Mouse (Mus musculus): ENCODE data around the gene Samhd1.

Samhd1 gene

DNA sequence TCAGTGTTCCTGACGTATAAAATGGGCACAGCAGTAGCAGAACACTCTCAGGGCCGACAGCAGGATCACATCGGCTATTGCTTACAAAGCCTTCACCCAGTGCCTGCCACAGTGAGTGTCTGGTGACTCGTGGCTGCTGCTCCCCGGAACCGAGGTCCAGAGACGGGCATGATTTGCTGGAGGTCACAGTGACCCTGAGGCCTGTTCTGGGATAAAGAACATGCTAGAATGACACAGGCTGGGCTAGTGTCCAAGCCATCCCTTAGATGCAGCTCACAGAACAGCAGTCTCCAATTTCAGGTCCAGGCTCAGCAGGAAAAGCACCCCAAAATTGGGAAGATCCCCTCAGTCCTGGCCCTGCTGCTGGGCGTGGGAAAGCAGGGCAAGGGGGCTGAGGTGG is 80.8 kb downstream of the Samhd1 start:
- no peak for DNase-seq (ENCODE audit: low read depth, low spot score)

DNA sequence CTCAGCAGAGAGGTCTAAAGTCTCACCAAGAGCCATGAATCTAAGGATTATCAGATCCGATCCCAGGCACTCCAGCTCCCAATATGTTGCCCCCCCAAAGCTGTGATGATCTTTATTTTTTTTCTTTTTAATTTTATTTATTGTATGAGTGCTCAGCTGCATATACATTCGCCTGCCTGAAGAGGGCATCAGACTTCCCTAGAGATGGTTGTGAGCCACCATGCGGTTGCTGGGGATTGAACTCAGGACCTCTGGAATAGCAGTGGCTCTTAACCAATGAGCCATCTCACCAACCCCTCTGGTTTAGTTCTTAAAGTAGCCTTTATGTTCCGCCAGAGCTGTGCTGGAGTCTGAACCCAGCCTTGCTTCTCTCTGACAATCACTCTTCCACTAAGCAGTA is 81.3 kb downstream of the Samhd1 start:
- peak; percentile 57 for DNase-seq (ENCODE audit: low read depth, low spot score)

DNA sequence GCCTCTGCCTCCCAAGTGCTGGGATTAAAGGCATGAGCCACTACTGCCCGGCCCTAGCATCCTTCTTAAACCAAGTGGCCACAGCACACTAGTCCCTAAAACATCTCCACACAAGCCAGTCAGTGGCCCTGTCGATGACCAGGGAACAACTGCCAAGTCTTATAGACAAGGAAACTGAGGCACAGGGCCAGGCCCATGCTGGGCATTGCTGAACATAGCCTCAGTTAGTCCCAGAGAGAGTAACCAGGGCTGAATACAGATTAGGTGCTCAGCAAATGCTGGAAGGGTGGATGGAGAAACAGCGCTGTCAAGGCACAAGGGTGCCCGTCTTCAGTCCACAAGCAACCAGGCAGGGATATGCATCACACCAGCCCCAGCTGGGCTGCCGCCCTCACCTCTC is 81.9 kb downstream of the Samhd1 start:
- no peak for DNase-seq (ENCODE audit: low read depth, low spot score)

DNA sequence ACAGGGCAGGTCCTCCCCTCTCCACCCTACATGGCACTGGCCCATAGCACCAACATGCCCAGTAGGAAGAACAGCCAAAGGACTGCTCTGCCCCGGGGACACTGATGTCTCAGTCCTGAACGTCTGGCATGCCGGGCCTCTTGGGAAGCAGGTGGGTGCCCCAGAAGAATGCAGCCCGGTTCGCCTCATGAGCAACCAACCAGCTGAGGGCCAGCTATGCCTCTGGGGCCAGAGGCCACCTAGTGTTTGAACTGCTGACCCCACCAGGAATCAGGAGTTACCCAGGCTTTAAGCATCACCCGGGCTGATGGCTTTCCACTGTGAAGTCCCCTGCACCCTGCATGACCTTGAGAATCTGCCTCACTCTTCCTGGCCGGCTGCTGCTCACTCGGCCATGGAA is 82.6 kb downstream of the Samhd1 start:
- no peak for DNase-seq (ENCODE audit: low read depth, low spot score)

DNA sequence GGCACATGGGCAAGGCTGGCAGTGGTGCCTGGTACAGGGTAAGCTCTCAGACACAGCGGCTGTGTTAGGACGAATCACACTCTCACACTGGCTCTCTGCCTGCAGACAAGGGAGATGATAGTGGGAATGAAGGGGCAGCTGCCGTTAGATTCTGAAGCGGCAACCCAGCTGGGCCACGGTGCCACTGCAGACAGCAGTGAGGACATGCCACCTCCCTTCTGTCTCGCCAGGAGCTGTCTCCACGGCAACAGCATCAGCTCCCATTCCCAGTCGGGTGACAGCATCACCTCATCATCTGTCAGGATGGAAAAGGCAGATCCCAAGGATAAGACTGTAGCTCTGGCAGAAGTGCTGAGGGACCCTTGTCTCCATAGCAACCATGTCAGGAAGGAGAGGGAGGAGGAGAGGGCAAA is 85.2 kb downstream of the Samhd1 start:
- no peak for DNase-seq (ENCODE audit: low read depth, low spot score)

DNA sequence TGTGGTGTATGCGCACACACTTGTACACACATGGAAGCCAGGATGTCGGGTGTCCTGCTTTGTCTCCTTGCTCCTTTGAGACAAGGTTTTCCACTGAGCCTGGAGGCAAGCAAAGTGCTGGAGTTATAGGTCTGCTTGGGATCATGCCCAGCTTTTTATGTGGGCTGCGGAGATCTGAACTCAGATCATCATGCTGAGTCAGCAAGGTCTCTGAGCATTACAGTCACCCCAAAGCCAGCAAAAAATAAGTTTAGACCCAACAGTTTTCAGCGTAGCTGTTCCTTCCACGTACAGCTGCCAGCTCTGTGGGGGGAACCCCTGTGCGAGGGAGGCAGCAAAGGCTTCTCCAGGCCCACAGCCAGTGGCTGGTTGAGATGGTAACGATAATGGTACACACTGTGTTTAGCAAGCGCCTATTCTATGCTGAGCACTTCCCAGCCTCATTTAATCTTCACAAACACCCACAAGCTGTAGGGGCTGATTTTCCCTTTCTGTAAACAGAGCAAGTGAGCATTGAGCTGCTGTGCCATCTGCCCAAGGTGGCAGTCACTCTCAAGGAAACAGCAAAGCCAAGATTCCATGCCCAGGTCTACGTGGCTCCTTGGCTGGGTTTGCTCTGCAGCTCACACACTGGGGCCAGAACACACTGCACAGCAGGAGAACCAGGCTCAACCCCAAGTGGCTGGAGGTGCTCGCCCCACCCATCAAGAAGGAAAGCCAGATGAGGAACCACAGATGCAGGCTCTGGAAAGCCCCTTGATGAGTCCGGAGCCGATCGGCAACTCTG is 86.5 kb downstream of the Samhd1 start:
- no peak for DNase-seq (ENCODE audit: low read depth, low spot score)

All from ZHBTc4 (cell line).